Mouse (Mus musculus): Measurements from ENCODE around the gene Ephb3. TPM values are rescaled to one million over a fixed set of nuclear protein-coding genes. Genes with fewer than 3 reads are reported as not detected.
A peak's percentile ranks its signal among the peaks of the same experiment; 100 is the strongest.

Ephb3 gene
- polyA plus RNA-seq, 1 experiment from 2014 or later: 71.4 TPM

DNA sequence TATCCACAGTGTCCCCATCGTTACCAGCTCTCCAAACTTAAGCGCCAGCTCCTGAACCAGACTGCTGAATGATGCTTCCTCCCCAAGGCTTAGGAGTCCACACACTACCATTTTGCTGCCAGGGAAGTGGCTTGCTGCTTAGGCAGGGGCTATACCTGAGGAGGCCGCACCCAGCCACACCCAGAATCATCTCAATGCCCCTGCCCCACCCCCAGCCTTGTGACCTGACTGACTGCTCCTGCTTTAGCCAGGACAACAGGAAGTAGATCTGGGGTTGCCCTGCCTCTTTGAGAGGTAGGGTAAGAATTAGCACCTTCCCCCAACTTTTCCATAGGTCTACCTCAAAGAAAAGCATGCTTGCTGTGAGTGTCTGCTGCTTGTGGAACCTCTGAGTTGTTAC, 4.7 kb downstream of the Ephb3 start:
- Histone ChIP-seq H3K9me3 (no peaks in the 10 kb centered on the region), H3K9ac (peak overlapping the region; percentile 100), H3K36me3 (peaks cover 23% of the 10 kb centered on the region), H3K27me3 (no peaks in the 10 kb centered on the region), H3K4me3 (peak overlapping the region; percentile 99), H3K27ac (peak overlapping the region; percentile 98), H3K4me1 (peaks cover 68% of the 10 kb centered on the region), H3K4me2 (peak overlapping the region; percentile 77)
- 86% methylated on average over 3 of the region's 3 CpGs for WGBS
- no peak for ATAC-seq (ENCODE audit: insufficient number of reproducible peaks, insufficient read depth, low FRiP score, low TSS enrichment, low read depth)

DNA sequence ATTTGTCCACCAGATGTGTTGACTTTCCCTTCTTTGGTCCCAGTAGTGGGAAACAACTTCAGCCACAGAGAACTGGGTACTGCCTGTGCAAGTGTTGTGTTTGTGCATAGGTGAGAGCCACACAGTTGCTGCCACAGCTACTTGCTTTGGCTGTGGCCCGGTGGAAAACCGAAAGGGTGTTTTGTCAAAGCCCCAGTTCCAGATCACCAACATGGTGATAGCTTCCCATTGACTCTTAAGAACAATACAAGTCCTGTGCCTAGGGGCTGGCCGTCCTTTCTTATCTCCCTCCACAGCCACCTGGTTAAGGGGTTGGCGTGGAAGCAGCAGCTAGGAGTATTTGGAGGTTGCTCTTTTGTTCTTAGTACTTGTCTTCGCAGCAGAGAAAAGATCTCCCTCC, 5.6 kb downstream of the Ephb3 start:
- Histone ChIP-seq H3K4me1 (peaks cover 77% of the 10 kb centered on the region), H3K4me3 (peak overlapping the region; percentile 99), H3K27me3 (no peaks in the 10 kb centered on the region), H3K27ac (peak overlapping the region; percentile 98), H3K36me3 (peaks cover 32% of the 10 kb centered on the region), H3K4me2 (peak overlapping the region; percentile 77), H3K9me3 (no peaks in the 10 kb centered on the region), H3K9ac (peak overlapping the region; percentile 64)
- WGBS: 4% methylated on average over 5 of the region's 5 CpGs
- no peak for ATAC-seq (ENCODE audit: insufficient number of reproducible peaks, insufficient read depth, low FRiP score, low TSS enrichment, low read depth)

- peak overlapping the region; percentile 98 for H3K27ac ChIP-seq
- H3K27me3 ChIP-seq: no peaks in the 10 kb centered on the region
- H3K9me3 ChIP-seq: no peaks in the 10 kb centered on the region
- peaks cover 83% of the 10 kb centered on the region for H3K4me1 ChIP-seq
- under 1% methylated on average over 25 of the region's 25 CpGs for WGBS
- peak overlapping the region; percentile 99 for H3K4me3 ChIP-seq
- H3K9ac ChIP-seq: peak overlapping the region; percentile 80
- peaks cover 38% of the 10 kb centered on the region for H3K36me3 ChIP-seq
- H3K4me2 ChIP-seq: peak overlapping the region; percentile 77
- ATAC-seq (ENCODE audit: insufficient number of reproducible peaks, insufficient read depth, low FRiP score, low TSS enrichment, low read depth): peak; percentile 89
These were observed 6.2 kb downstream of the Ephb3 start for GRCm38 (mm10) chr16:21210667-21211338.

GRCm38 (mm10) chr16:21211501-21211900, 6.9 kb downstream of the Ephb3 start:
- Histone ChIP-seq H3K27me3 (no peaks in the 10 kb centered on the region), H3K9me3 (no peaks in the 10 kb centered on the region), H3K36me3 (peaks cover 45% of the 10 kb centered on the region), H3K4me3 (peak overlapping the region; percentile 99), H3K4me2 (peak overlapping the region; percentile 77), H3K4me1 (peaks cover 90% of the 10 kb centered on the region), H3K27ac (peak overlapping the region; percentile 98), H3K9ac (peak overlapping the region; percentile 80)
- no peak for ATAC-seq (ENCODE audit: insufficient number of reproducible peaks, insufficient read depth, low FRiP score, low TSS enrichment, low read depth)
- 22% methylated on average over 4 of the region's 4 CpGs for WGBS

DNA sequence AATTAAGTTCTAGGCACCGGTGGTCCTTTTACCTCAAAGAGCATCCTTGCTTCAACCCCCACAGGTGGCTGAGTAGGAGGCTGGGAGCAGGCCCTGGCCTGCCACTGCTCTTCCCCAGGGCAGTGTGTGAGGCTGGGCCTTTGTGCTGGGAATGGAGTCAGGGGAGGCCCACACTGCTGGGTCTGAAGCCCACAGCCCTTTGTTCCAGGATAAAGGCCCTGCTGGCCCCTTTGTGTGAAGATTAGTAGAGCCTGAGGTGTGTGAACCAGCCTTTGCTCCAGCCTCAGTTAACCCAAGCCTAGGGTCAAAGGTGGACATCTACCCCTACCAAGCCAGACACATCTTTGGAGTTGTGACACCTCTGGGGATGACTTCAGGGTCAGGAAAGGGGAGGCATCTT, 7.8 kb downstream of the Ephb3 start:
- Histone ChIP-seq H3K27ac (peak overlapping the region; percentile 98), H3K4me1 (peaks cover 86% of the 10 kb centered on the region), H3K4me2 (peak overlapping the region; percentile 77), H3K9ac (peak overlapping the region; percentile 80), H3K4me3 (peak overlapping the region; percentile 99; the same call in 1 of the 2 replicates), H3K9me3 (no peaks in the 10 kb centered on the region), H3K36me3 (peaks cover 54% of the 10 kb centered on the region), H3K27me3 (no peaks in the 10 kb centered on the region)
- no peak for ATAC-seq (ENCODE audit: insufficient number of reproducible peaks, insufficient read depth, low FRiP score, low TSS enrichment, low read depth)
- WGBS: 4% methylated on average over 1 of the region's 1 CpGs

- H3K27me3 ChIP-seq: no peaks in the 10 kb centered on the region
- no peak overlapping the region for H3K27ac ChIP-seq
- ATAC-seq (ENCODE audit: insufficient number of reproducible peaks, insufficient read depth, low FRiP score, low TSS enrichment, low read depth): no peak
- WGBS: 94% methylated on average over 7 of the region's 7 CpGs
- 0 out of 2 replicates have a peak overlapping the region, but pooled peaks have one; percentile 12 for H3K9ac ChIP-seq
- H3K4me3 ChIP-seq: no peak overlapping the region
- H3K9me3 ChIP-seq: no peaks in the 10 kb centered on the region
- peaks cover 70% of the 10 kb centered on the region for H3K4me1 ChIP-seq
- no peak overlapping the region; the same call in 1 of the 2 replicates for H3K4me2 ChIP-seq
- H3K36me3 ChIP-seq: peaks cover 69% of the 10 kb centered on the region
These were observed 9.4 kb downstream of the Ephb3 start for GRCm38 (mm10) chr16:21213939-21214338.

DNA sequence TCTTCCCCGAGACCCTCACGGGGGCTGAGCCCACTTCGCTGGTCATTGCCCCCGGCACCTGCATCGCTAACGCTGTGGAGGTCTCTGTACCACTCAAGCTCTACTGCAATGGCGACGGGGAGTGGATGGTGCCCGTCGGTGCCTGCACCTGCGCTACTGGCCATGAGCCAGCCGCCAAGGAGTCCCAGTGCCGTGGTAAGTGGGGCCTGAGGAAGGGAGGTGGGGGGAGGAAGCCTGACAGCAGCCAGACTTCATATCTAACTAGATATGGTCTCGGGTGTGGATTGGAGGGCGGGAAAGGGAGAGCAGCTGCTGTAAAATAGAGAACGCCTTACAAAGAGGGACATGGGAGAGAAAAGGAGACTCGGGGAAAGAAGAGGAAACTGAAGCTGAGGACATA, 10.2 kb downstream of the Ephb3 start:
- Histone ChIP-seq H3K9ac (peak overlapping the region; percentile 47), H3K4me1 (peaks cover 65% of the 10 kb centered on the region), H3K36me3 (peaks cover 74% of the 10 kb centered on the region), H3K27me3 (no peaks in the 10 kb centered on the region), H3K4me3 (no peak overlapping the region; the same call in 1 of the 2 replicates), H3K4me2 (peak overlapping the region; percentile 19), H3K9me3 (no peaks in the 10 kb centered on the region), H3K27ac (peak overlapping the region; percentile 18; the same call in 1 of the 2 replicates)
- no peak for ATAC-seq (ENCODE audit: insufficient number of reproducible peaks, insufficient read depth, low FRiP score, low TSS enrichment, low read depth)
- 77% methylated on average over 17 of the region's 17 CpGs for WGBS

- H3K4me3 ChIP-seq: no peak overlapping the region
- no peak overlapping the region for H3K9ac ChIP-seq
- H3K4me1 ChIP-seq: peaks cover 56% of the 10 kb centered on the region
- H3K36me3 ChIP-seq: peaks cover 87% of the 10 kb centered on the region
- no peak overlapping the region for H3K4me2 ChIP-seq
- 25% methylated on average over 4 of the region's 4 CpGs for WGBS
- H3K27me3 ChIP-seq: no peaks in the 10 kb centered on the region
- H3K9me3 ChIP-seq: no peaks in the 10 kb centered on the region
- no peak for ATAC-seq (ENCODE audit: insufficient number of reproducible peaks, insufficient read depth, low FRiP score, low TSS enrichment, low read depth)
- no peak overlapping the region; the same call in 1 of the 2 replicates for H3K27ac ChIP-seq
These were observed 11.5 kb downstream of the Ephb3 start for GRCm38 (mm10) chr16:21216047-21216446.

- Histone ChIP-seq H3K4me3 (no peak overlapping the region), H3K9ac (no peak overlapping the region), H3K36me3 (peaks cover 98% of the 10 kb centered on the region), H3K27me3 (no peaks in the 10 kb centered on the region), H3K27ac (0 out of 2 replicates have a peak overlapping the region, but pooled peaks have one; percentile 23), H3K4me2 (no peak overlapping the region), H3K9me3 (no peaks in the 10 kb centered on the region), H3K4me1 (peaks cover 45% of the 10 kb centered on the region)
- 88% methylated on average over 14 of the region's 14 CpGs for WGBS
- ATAC-seq (ENCODE audit: insufficient number of reproducible peaks, insufficient read depth, low FRiP score, low TSS enrichment, low read depth): no peak
These were observed 12.7 kb downstream of the Ephb3 start for GRCm38 (mm10) chr16:21217233-21217632.

DNA sequence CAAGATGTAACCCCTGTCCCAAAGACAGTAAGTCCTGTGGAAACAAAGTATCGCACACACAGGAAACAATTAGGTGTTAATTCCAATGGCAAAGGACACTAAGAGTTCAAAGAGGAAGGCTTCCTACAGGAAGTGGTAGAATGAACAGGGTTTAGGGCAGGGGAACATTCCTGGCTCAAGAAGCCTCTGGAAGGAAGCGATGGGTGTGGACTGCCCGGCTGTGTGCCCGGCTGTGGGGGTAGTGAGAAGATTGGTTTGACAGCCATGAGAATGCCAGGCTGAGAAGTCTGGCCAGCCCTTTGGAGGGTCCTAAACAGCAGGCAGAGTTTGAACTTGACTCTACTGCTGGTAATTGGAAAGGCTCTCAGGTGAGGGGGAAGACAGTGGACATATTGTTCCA, 15.1 kb downstream of the Ephb3 start:
- Histone ChIP-seq H3K27ac (0 out of 2 replicates have a peak overlapping the region, but pooled peaks have one; percentile 18), H3K9me3 (no peaks in the 10 kb centered on the region), H3K4me1 (peaks cover 49% of the 10 kb centered on the region), H3K4me3 (no peak overlapping the region), H3K27me3 (no peaks in the 10 kb centered on the region), H3K36me3 (peaks cover 100% of the 10 kb centered on the region), H3K4me2 (no peak overlapping the region), H3K9ac (no peak overlapping the region)
- no peak for ATAC-seq (ENCODE audit: insufficient number of reproducible peaks, insufficient read depth, low FRiP score, low TSS enrichment, low read depth)
- WGBS: 84% methylated on average over 4 of the region's 4 CpGs

GRCm38 (mm10) chr16:21223038-21223437, 18.5 kb downstream of the Ephb3 start:
- 78% methylated on average over 3 of the region's 3 CpGs for WGBS
- Histone ChIP-seq H3K9ac (no peak overlapping the region), H3K4me2 (no peak overlapping the region), H3K9me3 (no peaks in the 10 kb centered on the region), H3K27ac (peak overlapping the region; percentile 5; the same call in 1 of the 2 replicates), H3K27me3 (no peaks in the 10 kb centered on the region), H3K4me3 (no peak overlapping the region), H3K36me3 (peaks cover 76% of the 10 kb centered on the region), H3K4me1 (peaks cover 43% of the 10 kb centered on the region)
- no peak for ATAC-seq (ENCODE audit: insufficient number of reproducible peaks, insufficient read depth, low FRiP score, low TSS enrichment, low read depth)

GRCm38 (mm10) chr16:21224648-21225240, 20.2 kb downstream of the Ephb3 start:
- no peak for ATAC-seq (ENCODE audit: insufficient number of reproducible peaks, insufficient read depth, low FRiP score, low TSS enrichment, low read depth)
- WGBS: 31% methylated on average over 4 of the region's 4 CpGs

More at GRCm38 (mm10) chr16:21224648-21225240, 20.2 kb downstream of the Ephb3 start:
- H3K9ac ChIP-seq: 0 out of 2 replicates have a peak overlapping the region, but pooled peaks have one; percentile 16
- H3K27me3 ChIP-seq: no peaks in the 10 kb centered on the region
- no peak overlapping the region for H3K4me3 ChIP-seq
- H3K4me1 ChIP-seq: peaks cover 40% of the 10 kb centered on the region
- no peak overlapping the region for H3K4me2 ChIP-seq
- H3K27ac ChIP-seq: peak overlapping the region; percentile 57
- H3K36me3 ChIP-seq: peaks cover 59% of the 10 kb centered on the region
- no peaks in the 10 kb centered on the region for H3K9me3 ChIP-seq
